Mouse (Mus musculus): ENCODE data around the gene Stx17. TPM values are rescaled to one million over a fixed set of nuclear protein-coding genes. Genes with fewer than 3 reads are reported as not detected.

Stx17 gene
- polyA plus RNA-seq, 1 experiment from 2014 or later = 25.6 TPM

- Histone ChIP-seq H3K4me1 (no peaks in the 10 kb centered on the region), H3K4me3 (no peak overlapping the region), H3K36me3 (no peaks in the 10 kb centered on the region), H3K27ac (no peak overlapping the region), H3K27me3 (ENCODE audit: low read depth, poor library complexity, severe bottlenecking) (no peaks in the 10 kb centered on the region), H3K9me3 (replicated peaks) (no peaks in the 10 kb centered on the region)
- 90% methylated on average over 8 of the region's 8 CpGs for WGBS
- DNase-seq (ENCODE audit: low spot score) = no peak
Measured at GRCm38 (mm10) chr4:48182115-48182806, 57.5 kb downstream of the Stx17 start.

- Histone ChIP-seq H3K36me3 (peaks cover 45% of the 10 kb centered on the region), H3K9me3 (replicated peaks) (no peaks in the 10 kb centered on the region), H3K4me3 (no peak overlapping the region), H3K27me3 (ENCODE audit: low read depth, poor library complexity, severe bottlenecking) (no peaks in the 10 kb centered on the region), H3K27ac (no peak overlapping the region), H3K4me1 (no peaks in the 10 kb centered on the region)
- no peak for DNase-seq (ENCODE audit: low spot score)
- 93% methylated on average over 3 of the region's 3 CpGs for WGBS
Measured at GRCm38 (mm10) chr4:48197925-48198324, 73.2 kb downstream of the Stx17 start.

GRCm38 (mm10) chr4:48198447-48198846 is 73.7 kb downstream of the Stx17 start:
- 83% methylated on average over 8 of the region's 8 CpGs for WGBS
- peaks cover 48% of the 10 kb centered on the region for H3K36me3 ChIP-seq

GRCm38 (mm10) chr4:48203564-48203963 is 78.8 kb downstream of the Stx17 start:
- no peak overlapping the region for H3K4me3 ChIP-seq
- 89% methylated on average over 4 of the region's 4 CpGs for WGBS
- H3K9me3 ChIP-seq (replicated peaks) = no peaks in the 10 kb centered on the region
- H3K36me3 ChIP-seq = peaks cover 34% of the 10 kb centered on the region
- no peaks in the 10 kb centered on the region for H3K4me1 ChIP-seq
- no peak for DNase-seq (ENCODE audit: low spot score)
- H3K27me3 ChIP-seq (ENCODE audit: low read depth, poor library complexity, severe bottlenecking) = no peaks in the 10 kb centered on the region
- no peak overlapping the region for H3K27ac ChIP-seq

More at GRCm38 (mm10) chr4:48198447-48198846, 73.7 kb downstream of the Stx17 start:
- no peaks in the 10 kb centered on the region for H3K27me3 ChIP-seq (ENCODE audit: low read depth, poor library complexity, severe bottlenecking)
- no peaks in the 10 kb centered on the region for H3K9me3 ChIP-seq (replicated peaks)
- H3K27ac ChIP-seq = no peak overlapping the region
- DNase-seq (ENCODE audit: low spot score) = no peak
- H3K4me1 ChIP-seq = no peaks in the 10 kb centered on the region
- no peak overlapping the region for H3K4me3 ChIP-seq

- H3K36me3 ChIP-seq = no peaks in the 10 kb centered on the region
- H3K4me3 ChIP-seq = no peak overlapping the region
- no peaks in the 10 kb centered on the region for H3K4me1 ChIP-seq
- 22% methylated on average over 2 of the region's 2 CpGs for WGBS
- peak; percentile 56 for DNase-seq (ENCODE audit: low spot score)
- no peak overlapping the region for H3K27ac ChIP-seq
- no peaks in the 10 kb centered on the region for H3K27me3 ChIP-seq (ENCODE audit: low read depth, poor library complexity, severe bottlenecking)
- no peaks in the 10 kb centered on the region for H3K9me3 ChIP-seq (replicated peaks)
Measured at GRCm38 (mm10) chr4:48225173-48225572, 100.5 kb downstream of the Stx17 start.

- DNase-seq (ENCODE audit: low spot score) = no peak
- WGBS = 66% methylated on average over 3 of the region's 3 CpGs
- Histone ChIP-seq H3K27me3 (ENCODE audit: low read depth, poor library complexity, severe bottlenecking) (no peaks in the 10 kb centered on the region), H3K4me3 (no peak overlapping the region), H3K4me1 (no peaks in the 10 kb centered on the region), H3K27ac (no peak overlapping the region), H3K36me3 (no peaks in the 10 kb centered on the region), H3K9me3 (replicated peaks) (no peaks in the 10 kb centered on the region)
Measured at GRCm38 (mm10) chr4:48225604-48226003, 100.9 kb downstream of the Stx17 start.

- no peaks in the 10 kb centered on the region for H3K36me3 ChIP-seq
- no peak overlapping the region for H3K27ac ChIP-seq
- H3K9me3 ChIP-seq (replicated peaks) = no peaks in the 10 kb centered on the region
- 72% methylated on average over 3 of the region's 3 CpGs for WGBS
- no peaks in the 10 kb centered on the region for H3K27me3 ChIP-seq (ENCODE audit: low read depth, poor library complexity, severe bottlenecking)
- H3K4me1 ChIP-seq = no peaks in the 10 kb centered on the region
- DNase-seq (ENCODE audit: low spot score) = no peak
- no peak overlapping the region for H3K4me3 ChIP-seq
Measured at GRCm38 (mm10) chr4:48226800-48227199, 102.1 kb downstream of the Stx17 start.

MicroRNAs within 50 kb of the gene (microRNA counts, 519-probe panel; counts per million panel counts)
- microRNA mmu-miR-1958 = 684 counts per million, percentile 72 among the panel's probes with 10 or more counts

Small RNA genes lying within 50 kb of the gene (microRNA-seq; reads per million reads assigned to microRNA genes)
- gene Mir1958 = not detected

Other genes starting within 250 kb of the Stx17 start
- 0.06 and 0.13 TPM in 2 replicates for gene Nr4a3, start 79.8 kb upstream of the Stx17 start, polyA plus RNA-seq (2016; fragmentation: Nextera tagmentation; extraction: Ambion mirVana)
- 56.8 and 58.7 TPM in 2 replicates for gene Erp44, start 154.6 kb downstream of the Stx17 start, polyA plus RNA-seq (2016; fragmentation: Nextera tagmentation; extraction: Ambion mirVana)
- 8.4 and 12.1 TPM in 2 replicates for gene Invs, start 154.8 kb downstream of the Stx17 start, polyA plus RNA-seq (2016; fragmentation: Nextera tagmentation; extraction: Ambion mirVana)

All from limb, embryonic 10.5 days (tissue).